Mouse (Mus musculus) bone marrow, adult 2 months (tissue): ENCODE measurements around the gene Ccdc120.
A peak's percentile ranks its signal among the peaks of the same experiment; 100 is the strongest.

Experiments used
- CTCF ChIP-seq: fragments of 200-500 bp; IDR thresholded peaks from 2 replicates; pipeline ENCODE4 v1.5.1; 2011; ENCODE audit warnings: low read length, control low read depth; ENCODE audit not compliant: control insufficient read depth, insufficient read depth
- POLR2A ChIP-seq: fragments of 200-500 bp; IDR thresholded peaks from 2 replicates; pipeline ENCODE4 v1.6.1; 2011; ENCODE audit warnings: low read depth, mild to moderate bottlenecking, control low read depth, low read length, borderline replicate concordance; ENCODE audit not compliant: control insufficient read depth

DNA sequence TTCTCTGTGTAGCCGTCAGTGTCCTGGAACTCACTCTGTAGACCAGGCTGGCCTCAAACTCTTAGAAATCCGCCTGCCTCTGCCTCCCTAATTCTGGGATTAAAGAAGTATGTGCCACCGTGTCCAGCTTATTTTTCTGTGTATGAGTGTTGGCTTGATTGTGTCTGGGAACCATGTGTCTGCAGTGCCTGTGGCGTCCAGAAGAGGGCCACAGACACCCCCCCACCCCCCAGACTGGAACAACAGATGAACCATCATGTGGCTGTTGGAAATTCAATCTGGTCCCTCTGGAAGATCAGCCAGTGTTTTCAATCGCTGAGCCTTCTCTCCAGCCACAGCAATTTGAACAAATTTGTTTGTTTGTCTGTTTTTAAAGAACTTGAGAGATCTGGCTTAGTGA lies 7.2 kb downstream of the Ccdc120 start:
- TF ChIP-seq POLR2A, result no peak
- TF ChIP-seq CTCF, result peak; percentile 28; the same call in 1 of the 2 replicates
